ENCODE assay signal across 7 mouse cellular contexts in the genomic region with DNA sequence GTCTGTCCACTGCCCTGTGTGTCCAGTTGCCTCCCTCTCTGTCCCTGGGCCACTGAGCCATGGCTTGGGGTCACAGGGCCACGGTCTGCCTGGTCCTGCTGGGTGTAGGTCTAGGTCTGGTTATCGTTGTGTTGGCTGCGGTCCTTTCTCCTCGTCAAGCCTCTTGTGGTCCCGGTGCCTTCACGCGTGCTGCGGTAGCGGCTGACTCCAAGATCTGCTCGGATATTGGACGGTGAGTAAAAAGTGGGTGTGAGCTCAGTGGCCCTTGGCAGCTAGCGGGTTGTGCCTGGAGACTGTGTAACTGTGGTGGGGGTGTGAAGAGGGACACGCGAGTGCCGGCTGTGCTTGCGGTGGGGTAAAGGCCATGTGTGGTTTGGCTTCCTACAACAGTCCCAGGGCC. TPM values are rescaled to one million over a fixed set of nuclear protein-coding genes. Genes with fewer than 3 reads are reported as not detected.
DNase-seq lines count a peak whose midpoint lies in the region; ATAC-seq lines count a peak whose summit lies in the region.

No protein-coding gene starts in this region.

- H3K27ac ChIP-seq in heart, embryonic 16.5 days (ENCODE audit: low read length): peak overlapping the region; percentile 85

- peak overlapping the region; percentile 66 for H3K9ac ChIP-seq in heart, embryonic 16.5 days (ENCODE audit: low read length)

- ATAC-seq in heart, embryonic 16.5 days (replicated peaks; ENCODE audit: extremely low read depth, insufficient read depth, low FRiP score): 0 out of 2 replicates have a peak, but pooled peaks have one; percentile 0

- WGBS in heart, embryonic 16.5 days: 37% methylated on average over 16 of the region's 16 CpGs

- peak overlapping the region; percentile 45 for H3K4me3 ChIP-seq in heart, embryonic 16.5 days (ENCODE audit: low read length)

- H3K9me3 ChIP-seq in heart, embryonic 16.5 days (replicated peaks; ENCODE audit: control insufficient read depth, low read length): no peaks in the 10 kb centered on the region

- peak; percentile 26 for DNase-seq in urinary bladder, postnatal 14 days (ENCODE audit: low spot score)
- no peak for DNase-seq in urinary bladder, postnatal 4 days (ENCODE audit: low spot score in 2 of 2)
- DNase-seq in kidney, postnatal 36 days: peak; percentile 54 to 58
- DNase-seq in natural killer cell, adult 2 months (ENCODE audit: low spot score in 2 of 2): peak; percentile 61 to 75
- DNase-seq in right cerebral cortex, postnatal 14 days: no peak
- DNase-seq in ovary, postnatal 14 days (ENCODE audit: low spot score): no peak

- H3K27me3 ChIP-seq in heart, embryonic 16.5 days (ENCODE audit: control insufficient read depth, insufficient read depth, low read length): no peaks in the 10 kb centered on the region; the same call in 1 of the 2 replicates

- peak overlapping the region; percentile 56 for H3K4me2 ChIP-seq in heart, embryonic 16.5 days (ENCODE audit: low read depth, low read length)

- no peaks in the 10 kb centered on the region for H3K36me3 ChIP-seq in heart, embryonic 16.5 days (ENCODE audit: control insufficient read depth, insufficient read depth)

- peaks cover 39% of the 10 kb centered on the region for H3K4me1 ChIP-seq in heart, embryonic 16.5 days (ENCODE audit: control insufficient read depth, insufficient read depth, low read length)

RNA-seq across cellular contexts. Expression of a gene that starts 0.5 kb away (rescaled TPM):
- polyA plus RNA-seq in heart, embryonic 16.5 days (2015; fragmentation: Nextera tagmentation; extraction: Ambion mirVana): 9.7 and 11.3 TPM in 2 replicates

RNA-seq across cellular contexts. Expression of a gene that starts 28.2 kb away (rescaled TPM):
- 0.89 and 2.4 TPM in 2 replicates for polyA plus RNA-seq in heart, embryonic 16.5 days (2015; fragmentation: Nextera tagmentation; extraction: Ambion mirVana)

RNA-seq across cellular contexts. Expression of a gene that starts 29.5 kb away (rescaled TPM):
- 1.5 and 2.7 TPM in 2 replicates for polyA plus RNA-seq in heart, embryonic 16.5 days (2015; fragmentation: Nextera tagmentation; extraction: Ambion mirVana)

RNA-seq across cellular contexts. Expression of a gene that starts 54.2 kb away (rescaled TPM):
- polyA plus RNA-seq in heart, embryonic 16.5 days (2015; fragmentation: Nextera tagmentation; extraction: Ambion mirVana): 12.4 and 13.3 TPM in 2 replicates

Comparison
In these comparisons a context has a peak if more than half of its experiments do, and no peak if none do; other contexts are left out.
1. DNase-seq: peak in urinary bladder, postnatal 14 days (single experiment), kidney, postnatal 36 days (2 of 2) and natural killer cell, adult 2 months (2 of 2); none in urinary bladder, postnatal 4 days (0 of 2), right cerebral cortex, postnatal 14 days (single experiment) and ovary, postnatal 14 days (single experiment).